10 mouse cellular contexts compared by ENCODE assay signal in genomic region chr3:51869980-51870379, GRCm38 (mm10).
A peak's percentile ranks its signal among the peaks of the same experiment; 100 is the strongest.
DNase-seq lines count a peak whose midpoint lies in the region; ATAC-seq lines count a peak whose summit lies in the region.
"Had no signal": no experiment of that assay in that cellular context is flagged by ENCODE, and none has a peak within 500 bp of the region (broad histone marks: within the 10 kb centered on the region; RNA-seq: fewer than 3 reads in every experiment).

No protein-coding gene starts in this region.

- no peaks in the 10 kb centered on the region for H3K4me1 ChIP-seq in embryonic facial prominence, embryonic 11.5 days (ENCODE audit: control insufficient read depth, insufficient read depth, low read length)
- peaks cover 47% of the 10 kb centered on the region for H3K4me1 ChIP-seq in embryonic facial prominence, embryonic 10.5 days
- peaks cover 15% of the 10 kb centered on the region for H3K4me1 ChIP-seq in neural tube, embryonic 11.5 days (ENCODE audit: control insufficient read depth, insufficient read depth, low read length)
- peaks cover 35% of the 10 kb centered on the region for H3K4me1 ChIP-seq in midbrain, embryonic 12.5 days
- peaks cover 27% of the 10 kb centered on the region for H3K4me1 ChIP-seq in stomach, embryonic 15.5 days

- H3K9ac ChIP-seq in embryonic facial prominence, embryonic 11.5 days (replicated peaks; ENCODE audit: low read length), result no peak overlapping the region
- H3K9ac ChIP-seq in neural tube, embryonic 11.5 days (ENCODE audit: low read length), result no peak overlapping the region
- no peak overlapping the region for H3K9ac ChIP-seq in midbrain, embryonic 12.5 days (replicated peaks)
- no peak overlapping the region for H3K9ac ChIP-seq in stomach, embryonic 15.5 days
- H3K9ac ChIP-seq: liver, embryonic 13.5 days had no signal

- no peaks in the 10 kb centered on the region for H3K36me3 ChIP-seq in embryonic facial prominence, embryonic 11.5 days (replicated peaks; ENCODE audit: control insufficient read depth, insufficient read depth, low read depth, low read length)
- H3K36me3 ChIP-seq in embryonic facial prominence, embryonic 10.5 days (replicated peaks), result no peaks in the 10 kb centered on the region
- H3K36me3 ChIP-seq in neural tube, embryonic 11.5 days (ENCODE audit: control insufficient read depth, insufficient read depth, low read length), result no peaks in the 10 kb centered on the region
- no peaks in the 10 kb centered on the region for H3K36me3 ChIP-seq in midbrain, embryonic 12.5 days
- H3K36me3 ChIP-seq in stomach, embryonic 15.5 days, result no peaks in the 10 kb centered on the region
- H3K36me3 ChIP-seq: liver, embryonic 13.5 days had no signal

- no peaks in the 10 kb centered on the region for H3K27me3 ChIP-seq in embryonic facial prominence, embryonic 11.5 days (ENCODE audit: control insufficient read depth, insufficient read depth, low read length)
- no peaks in the 10 kb centered on the region for H3K27me3 ChIP-seq in embryonic facial prominence, embryonic 10.5 days (replicated peaks; ENCODE audit: low read depth, poor library complexity, severe bottlenecking)
- no peaks in the 10 kb centered on the region for H3K27me3 ChIP-seq in neural tube, embryonic 11.5 days (ENCODE audit: control insufficient read depth, insufficient read depth, low read length)
- H3K27me3 ChIP-seq in midbrain, embryonic 12.5 days, result no peaks in the 10 kb centered on the region
- H3K27me3 ChIP-seq in stomach, embryonic 15.5 days (replicated peaks), result no peaks in the 10 kb centered on the region
- H3K27me3 ChIP-seq: liver, embryonic 13.5 days had no signal

- ATAC-seq in embryonic facial prominence, embryonic 11.5 days (replicated peaks; ENCODE audit: insufficient number of reproducible peaks, low FRiP score, low TSS enrichment, low read depth), result 0 out of 2 replicates have a peak, but pooled peaks have one; percentile 39
- no peak for ATAC-seq in neural tube, embryonic 11.5 days (ENCODE audit: insufficient read depth, low FRiP score, low TSS enrichment)
- ATAC-seq in midbrain, embryonic 12.5 days (ENCODE audit: low FRiP score, low read depth), result no peak; the same call in 1 of the 2 replicates
- no peak for ATAC-seq in stomach, embryonic 15.5 days (ENCODE audit: insufficient read depth, low FRiP score, low read depth)

- intact Hi-C loops in heart, postnatal 14 days (cut with DNase I), result no loop called here

- peak; percentile 28 for DNase-seq in embryonic facial prominence, embryonic 11.5 days (ENCODE audit: low spot score)
- DNase-seq in embryonic facial prominence, embryonic 10.5 days (ENCODE audit: low spot score), result no peak
- no peak for DNase-seq in neural tube, embryonic 11.5 days (ENCODE audit: low spot score)
- no peak for DNase-seq in neural tube, embryonic 10.5 days (ENCODE audit: extremely low spot score, low spot score)
- no peak for DNase-seq in heart, postnatal 14 days
- DNase-seq in cerebellum, postnatal 25 days, result no peak
- DNase-seq: kidney, adult 18-20 months; liver, embryonic 13.5 days had no signal

- 55% methylated on average over 6 of the region's 6 CpGs for WGBS in embryonic facial prominence, embryonic 11.5 days
- 68% methylated on average over 6 of the region's 6 CpGs for WGBS in embryonic facial prominence, embryonic 10.5 days
- WGBS in neural tube, embryonic 11.5 days, result 70% methylated on average over 6 of the region's 6 CpGs
- WGBS in midbrain, embryonic 12.5 days, result 52% methylated on average over 6 of the region's 6 CpGs
- 61% methylated on average over 6 of the region's 6 CpGs for WGBS in stomach, embryonic 15.5 days

- no peaks in the 10 kb centered on the region for H3K9me3 ChIP-seq in embryonic facial prominence, embryonic 11.5 days (replicated peaks; ENCODE audit: control insufficient read depth, low read length)
- H3K9me3 ChIP-seq in embryonic facial prominence, embryonic 10.5 days, result no peaks in the 10 kb centered on the region
- no peaks in the 10 kb centered on the region for H3K9me3 ChIP-seq in neural tube, embryonic 11.5 days (ENCODE audit: control insufficient read depth, low read length)
- H3K9me3 ChIP-seq in midbrain, embryonic 12.5 days, result no peaks in the 10 kb centered on the region
- no peaks in the 10 kb centered on the region for H3K9me3 ChIP-seq in stomach, embryonic 15.5 days
- H3K9me3 ChIP-seq: liver, embryonic 13.5 days had no signal

- no peak overlapping the region for H3K27ac ChIP-seq in embryonic facial prominence, embryonic 11.5 days (replicated peaks; ENCODE audit: low read depth, low read length)
- no peak overlapping the region for H3K27ac ChIP-seq in embryonic facial prominence, embryonic 10.5 days (replicated peaks)
- peak overlapping the region; percentile 54; the same call in 1 of the 2 replicates for H3K27ac ChIP-seq in neural tube, embryonic 11.5 days (ENCODE audit: low read depth, low read length)
- peak overlapping the region; percentile 56 for H3K27ac ChIP-seq in midbrain, embryonic 12.5 days (replicated peaks)
- peak overlapping the region; percentile 35 for H3K27ac ChIP-seq in stomach, embryonic 15.5 days
- H3K27ac ChIP-seq: liver, embryonic 13.5 days had no signal

- no peak overlapping the region for H3K4me2 ChIP-seq in embryonic facial prominence, embryonic 11.5 days (ENCODE audit: low read depth, low read length)
- no peak overlapping the region for H3K4me2 ChIP-seq in neural tube, embryonic 11.5 days (ENCODE audit: low read depth)
- no peak overlapping the region for H3K4me2 ChIP-seq in midbrain, embryonic 12.5 days (replicated peaks)
- H3K4me2 ChIP-seq in stomach, embryonic 15.5 days, result no peak overlapping the region
- H3K4me2 ChIP-seq: liver, embryonic 13.5 days had no signal

- H3K4me3 ChIP-seq in embryonic facial prominence, embryonic 11.5 days (ENCODE audit: low read depth, low read length), result no peak overlapping the region
- no peak overlapping the region for H3K4me3 ChIP-seq in embryonic facial prominence, embryonic 10.5 days
- no peak overlapping the region for H3K4me3 ChIP-seq in neural tube, embryonic 11.5 days (ENCODE audit: low read depth, low read length)
- H3K4me3 ChIP-seq in midbrain, embryonic 12.5 days, result no peak overlapping the region
- no peak overlapping the region for H3K4me3 ChIP-seq in stomach, embryonic 15.5 days (replicated peaks)
- H3K4me3 ChIP-seq: liver, embryonic 13.5 days had no signal

Comparison
In these comparisons a context has a peak if more than half of its experiments do, and no peak if none do; other contexts are left out.
1. H3K27ac ChIP-seq: peak in neural tube, embryonic 11.5 days (single experiment), midbrain, embryonic 12.5 days (single experiment) and stomach, embryonic 15.5 days (single experiment); none in embryonic facial prominence, embryonic 11.5 days (single experiment) and embryonic facial prominence, embryonic 10.5 days (single experiment).